Mouse (Mus musculus): ENCODE results near the gene Cyp8b1. TPM values are rescaled to one million over a fixed set of nuclear protein-coding genes. Genes with fewer than 3 reads are reported as not detected.

The Cyp8b1 gene
- polyA plus RNA-seq, 1 experiment: not detected

GRCm38 (mm10) chr9:121926634-121927405, 10.7 kb upstream of the Cyp8b1 start:
- TF ChIP-seq POLR2A (IDR thresholded peaks at IDR 0.05; ENCODE audit: borderline replicate concordance, insufficient read depth, low read length): no peak
- TF ChIP-seq CTCF (IDR thresholded peaks at IDR 0.05; ENCODE audit: borderline replicate concordance, insufficient read depth, low read depth, low read length): no peak
- no peaks in the 10 kb centered on the region for H3K27me3 ChIP-seq (ENCODE audit: control insufficient read depth, insufficient read depth, low read length)
- no peak overlapping the region for H3K4me3 ChIP-seq (replicated peaks; ENCODE audit: insufficient read depth, low read depth, low read length)
- DNase-seq: no peak
- no peaks in the 10 kb centered on the region for H3K4me1 ChIP-seq (ENCODE audit: control insufficient read depth, insufficient read depth, low read length)
- WGBS: 70% methylated on average over 11 of the region's 11 CpGs
- H3K27ac ChIP-seq (ENCODE audit: insufficient read depth, low read length): no peak overlapping the region

- 84% methylated on average over 8 of the region's 8 CpGs for WGBS
Observed at GRCm38 (mm10) chr9:121925959-121926358, 9.9 kb upstream of the Cyp8b1 start.

GRCm38 (mm10) chr9:121924901-121925560, 8.9 kb upstream of the Cyp8b1 start:
- no peak for TF ChIP-seq POLR2A (IDR thresholded peaks at IDR 0.05; ENCODE audit: borderline replicate concordance, insufficient read depth, low read length)
- no peak for TF ChIP-seq CTCF (IDR thresholded peaks at IDR 0.05; ENCODE audit: borderline replicate concordance, insufficient read depth, low read depth, low read length)
- H3K4me1 ChIP-seq (ENCODE audit: control insufficient read depth, insufficient read depth, low read length): no peaks in the 10 kb centered on the region
- DNase-seq: no peak
- H3K27ac ChIP-seq (ENCODE audit: insufficient read depth, low read length): no peak overlapping the region
- no peak overlapping the region for H3K4me3 ChIP-seq (replicated peaks; ENCODE audit: insufficient read depth, low read depth, low read length)
- WGBS: 88% methylated on average over 9 of the region's 9 CpGs
- no peaks in the 10 kb centered on the region for H3K27me3 ChIP-seq (ENCODE audit: control insufficient read depth, insufficient read depth, low read length)

More at GRCm38 (mm10) chr9:121925959-121926358, 9.9 kb upstream of the Cyp8b1 start:
- no peak for TF ChIP-seq CTCF (IDR thresholded peaks at IDR 0.05; ENCODE audit: borderline replicate concordance, insufficient read depth, low read depth, low read length)
- TF ChIP-seq POLR2A (IDR thresholded peaks at IDR 0.05; ENCODE audit: borderline replicate concordance, insufficient read depth, low read length): no peak
- no peaks in the 10 kb centered on the region for H3K27me3 ChIP-seq (ENCODE audit: control insufficient read depth, insufficient read depth, low read length)
- no peak for DNase-seq
- no peak overlapping the region for H3K4me3 ChIP-seq (replicated peaks; ENCODE audit: insufficient read depth, low read depth, low read length)
- H3K4me1 ChIP-seq (ENCODE audit: control insufficient read depth, insufficient read depth, low read length): no peaks in the 10 kb centered on the region
- no peak overlapping the region for H3K27ac ChIP-seq (ENCODE audit: insufficient read depth, low read length)

GRCm38 (mm10) chr9:121923906-121924305, 7.8 kb upstream of the Cyp8b1 start:
- Histone ChIP-seq H3K4me1 (ENCODE audit: control insufficient read depth, insufficient read depth, low read length) (no peaks in the 10 kb centered on the region), H3K4me3 (replicated peaks; ENCODE audit: insufficient read depth, low read depth, low read length) (no peak overlapping the region), H3K27me3 (ENCODE audit: control insufficient read depth, insufficient read depth, low read length) (no peaks in the 10 kb centered on the region), H3K27ac (ENCODE audit: insufficient read depth, low read length) (no peak overlapping the region)
- no peak for DNase-seq
- TF ChIP-seq POLR2A (IDR thresholded peaks at IDR 0.05; ENCODE audit: borderline replicate concordance, insufficient read depth, low read length) (no peak), CTCF (IDR thresholded peaks at IDR 0.05; ENCODE audit: borderline replicate concordance, insufficient read depth, low read depth, low read length) (no peak)
- WGBS: 81% methylated on average over 5 of the region's 5 CpGs

- H3K4me3 ChIP-seq (replicated peaks; ENCODE audit: insufficient read depth, low read depth, low read length): no peak overlapping the region
Observed at GRCm38 (mm10) chr9:121923443-121923842, 7.3 kb upstream of the Cyp8b1 start.

GRCm38 (mm10) chr9:121919027-121919501, 3.0 kb upstream of the Cyp8b1 start:
- Histone ChIP-seq H3K4me1 (ENCODE audit: control insufficient read depth, insufficient read depth, low read length) (no peaks in the 10 kb centered on the region), H3K4me3 (replicated peaks; ENCODE audit: insufficient read depth, low read depth, low read length) (no peak overlapping the region), H3K27me3 (ENCODE audit: control insufficient read depth, insufficient read depth, low read length) (no peaks in the 10 kb centered on the region), H3K27ac (ENCODE audit: insufficient read depth, low read length) (no peak overlapping the region)
- WGBS: 81% methylated on average over 10 of the region's 10 CpGs
- no peak for DNase-seq
- TF ChIP-seq CTCF (IDR thresholded peaks at IDR 0.05; ENCODE audit: borderline replicate concordance, insufficient read depth, low read depth, low read length): no peak

More at GRCm38 (mm10) chr9:121923443-121923842, 7.3 kb upstream of the Cyp8b1 start:
- no peak for DNase-seq
- H3K27me3 ChIP-seq (ENCODE audit: control insufficient read depth, insufficient read depth, low read length): no peaks in the 10 kb centered on the region
- WGBS: 86% methylated on average over 8 of the region's 8 CpGs
- no peak for TF ChIP-seq POLR2A (IDR thresholded peaks at IDR 0.05; ENCODE audit: borderline replicate concordance, insufficient read depth, low read length)
- TF ChIP-seq CTCF (IDR thresholded peaks at IDR 0.05; ENCODE audit: borderline replicate concordance, insufficient read depth, low read depth, low read length): no peak
- no peaks in the 10 kb centered on the region for H3K4me1 ChIP-seq (ENCODE audit: control insufficient read depth, insufficient read depth, low read length)
- no peak overlapping the region for H3K27ac ChIP-seq (ENCODE audit: insufficient read depth, low read length)

GRCm38 (mm10) chr9:121915056-121915455, 1.0 kb downstream of the Cyp8b1 start:
- H3K4me3 ChIP-seq (replicated peaks; ENCODE audit: insufficient read depth, low read depth, low read length): no peak overlapping the region
- no peak for DNase-seq
- WGBS: 78% methylated on average over 10 of the region's 10 CpGs
- H3K27me3 ChIP-seq (ENCODE audit: control insufficient read depth, insufficient read depth, low read length): no peaks in the 10 kb centered on the region
- H3K27ac ChIP-seq (ENCODE audit: insufficient read depth, low read length): no peak overlapping the region
- TF ChIP-seq CTCF (IDR thresholded peaks at IDR 0.05; ENCODE audit: borderline replicate concordance, insufficient read depth, low read depth, low read length) (no peak), POLR2A (IDR thresholded peaks at IDR 0.05; ENCODE audit: borderline replicate concordance, insufficient read depth, low read length) (no peak)
- H3K4me1 ChIP-seq (ENCODE audit: control insufficient read depth, insufficient read depth, low read length): peaks cover 3% of the 10 kb centered on the region; the same call in 1 of the 2 replicates

Data from cerebellum, adult 2 months (tissue).